ENCODE assay signal across 22 mouse cellular contexts in genomic region chr5:45876328-45876727, GRCm38 (mm10). TPM values are rescaled to one million over a fixed set of nuclear protein-coding genes. Genes with fewer than 3 reads are reported as not detected.
A peak's percentile ranks its signal among the peaks of the same experiment; 100 is the strongest.
DNase-seq lines count a peak whose midpoint lies in the region; ATAC-seq and TF ChIP-seq lines count a peak whose summit lies in the region.
"Had no signal": no experiment of that assay in that cellular context is flagged by ENCODE, and none has a peak within 500 bp of the region (broad histone marks: within the 10 kb centered on the region; RNA-seq: fewer than 3 reads in every experiment).

No protein-coding gene starts in this region.

- H3K9me3 ChIP-seq in CH12.LX (replicated peaks; ENCODE audit: low read length), result no peaks in the 10 kb centered on the region
- H3K9me3 ChIP-seq: embryonic facial prominence, embryonic 12.5 days; forebrain, embryonic 13.5 days; G1E; heart, embryonic 13.5 days; hindbrain, embryonic 13.5 days had no signal

- no peaks in the 10 kb centered on the region for H3K36me3 ChIP-seq in CH12.LX (replicated peaks in 1 of 2; ENCODE audit: control insufficient read depth in 1 of 2, insufficient read depth in 1 of 2, low read length in 1 of 2)
- H3K36me3 ChIP-seq: embryonic facial prominence, embryonic 12.5 days; G1E; heart, embryonic 13.5 days; hindbrain, embryonic 13.5 days had no signal

- no peak for TF ChIP-seq RAD21 in CH12.LX (IDR thresholded peaks at IDR 0.05; ENCODE audit: low read depth, low read length)

- peaks cover 7 to 15% of the 10 kb centered on the region in 2 experiments for H3K4me1 ChIP-seq in CH12.LX (ENCODE audit: control insufficient read depth in 1 of 2, insufficient read depth in 2 of 2)
- H3K4me1 ChIP-seq in lung, adult 2 months (ENCODE audit: control insufficient read depth, insufficient read depth, low read length), result no peaks in the 10 kb centered on the region
- H3K4me1 ChIP-seq: embryonic facial prominence, embryonic 12.5 days; forebrain, embryonic 13.5 days; hindbrain, embryonic 13.5 days had no signal

- TF ChIP-seq POLR2A in CH12.LX (IDR thresholded peaks at IDR 0.05; ENCODE audit: low read depth, low read length), result no peak
- no peak for TF ChIP-seq POLR2A in lung, adult 2 months (IDR thresholded peaks at IDR 0.05; ENCODE audit: borderline replicate concordance, extremely low read depth, low read depth, low read length)

- H3K27ac ChIP-seq in CH12.LX (ENCODE audit: insufficient read depth, low read depth), result 0 out of 2 replicates have a peak overlapping the region, but pooled peaks have one; percentile 4
- H3K27ac ChIP-seq: embryonic facial prominence, embryonic 12.5 days; forebrain, embryonic 13.5 days; heart, embryonic 13.5 days; hindbrain, embryonic 13.5 days; hindbrain, postnatal 0 days had no signal

- no peak for TF ChIP-seq CTCF in CH12.LX (conservative IDR thresholded peaks at IDR 0.05 in 1 of 2, IDR thresholded peaks at IDR 0.05 in 1 of 2; ENCODE audit: low read depth in 2 of 2, low read length in 2 of 2)
- no peak for TF ChIP-seq CTCF in lung, adult 2 months (IDR thresholded peaks at IDR 0.05; ENCODE audit: insufficient read depth, low read length)

- no peaks in the 10 kb centered on the region for H3K27me3 ChIP-seq in CH12.LX (replicated peaks)
- H3K27me3 ChIP-seq: embryonic facial prominence, embryonic 12.5 days; forebrain, embryonic 13.5 days; heart, embryonic 13.5 days; hindbrain, embryonic 13.5 days had no signal

- no peaks in the 10 kb centered on the region for H3K79me2 ChIP-seq in CH12.LX (replicated peaks; ENCODE audit: control insufficient read depth, extremely low read depth, insufficient read depth, poor library complexity, severe bottlenecking)

- TF ChIP-seq EP300 in CH12.LX (IDR thresholded peaks at IDR 0.05; ENCODE audit: low read length), result no peak

- H3K4me3 ChIP-seq in CH12.LX (replicated peaks in 1 of 3; ENCODE audit: low read depth in 2 of 3, low read length in 2 of 3, poor library complexity in 1 of 3), result no peak overlapping the region
- H3K4me3 ChIP-seq in lung, adult 2 months (replicated peaks; ENCODE audit: extremely low read depth, low read depth, low read length), result no peak overlapping the region
- H3K4me3 ChIP-seq: embryonic facial prominence, embryonic 12.5 days; forebrain, embryonic 13.5 days; heart, embryonic 13.5 days; hindbrain, embryonic 13.5 days had no signal

- dilution Hi-C loops in CH12.LX (cut with MboI; ENCODE audit: extremely low pct_ligation_motif_present, extremely low pct_unique_long_range_greater_than_20kb, low sequenced_read_pairs), result no loop called here

- peak; percentile 23 for DNase-seq in CH12.LX (ENCODE audit: extremely low read depth)
- DNase-seq in thymus, postnatal 10 days (ENCODE audit: low spot score in 2 of 2), result no peak
- DNase-seq in lung, adult 2 months, result no peak
- no peak for DNase-seq in embryo, embryonic 10.5 days (ENCODE audit: low spot score)
- DNase-seq: adrenal gland, postnatal 14 days; cerebellum, adult 2 months; cerebellum, postnatal 10 days; gastrocnemius, postnatal 25 days; heart, adult 11 months; heart, postnatal 36 days had no signal

- 87% methylated on average over 1 of the region's 1 CpGs for WGBS in lung, adult 2 months

- no peak overlapping the region for H3K9ac ChIP-seq in CH12.LX (ENCODE audit: insufficient read depth, low read depth)
- H3K9ac ChIP-seq: embryonic facial prominence, embryonic 12.5 days; forebrain, embryonic 13.5 days; forebrain, postnatal 0 days; heart, embryonic 13.5 days; hindbrain, embryonic 13.5 days had no signal

- in situ Hi-C loops in CH12.LX (cut with MboI; ENCODE audit: low pct_ligation_motif_present, low pct_unique_long_range_greater_than_20kb, low sequenced_read_pairs), result no loop called here

- no peak overlapping the region for H3K4me2 ChIP-seq in CH12.LX (ENCODE audit: insufficient read depth, low read depth, poor library complexity, severe bottlenecking)
- H3K4me2 ChIP-seq: embryonic facial prominence, embryonic 12.5 days; forebrain, embryonic 13.5 days; heart, embryonic 13.5 days; hindbrain, embryonic 13.5 days had no signal

- peak; percentile 90 for ATAC-seq in common myeloid progenitor, adult 5-6 weeks (replicated peaks; ENCODE audit: low read depth, poor library complexity, severe bottlenecking)
- peak; percentile 91 for ATAC-seq in megakaryocyte, adult 5-6 weeks (ENCODE audit: poor library complexity, severe bottlenecking)
- no peak for ATAC-seq in CD4-positive, CD25-positive, alpha-beta regulatory T cell, adult 4 months
- ATAC-seq: activated CD4-positive, CD25-positive, alpha-beta regulatory T cell, adult 4 months; forebrain, embryonic 13.5 days; forebrain, postnatal 0 days; hindbrain, postnatal 0 days; Patski had no signal

TF ChIP-seq in CH12.LX, 34 proteins besides CTCF, POLR2A, EP300 and RAD21:
- TF ChIP-seq MAX (IDR thresholded peaks at IDR 0.05; ENCODE audit: low read length), result no peak
- TF ChIP-seq ZC3H11A (IDR thresholded peaks at IDR 0.05; ENCODE audit: low read depth, low read length), result no peak
- no peak for TF ChIP-seq ZKSCAN1 (IDR thresholded peaks at IDR 0.05; ENCODE audit: borderline replicate concordance, low read depth, low read length)
- TF ChIP-seq MYC (IDR thresholded peaks at IDR 0.05; ENCODE audit: low read depth, low read length), result no peak
- TF ChIP-seq SIN3A (IDR thresholded peaks at IDR 0.05; ENCODE audit: low read length), result no peak
- TF ChIP-seq CHD1 (IDR thresholded peaks at IDR 0.05; ENCODE audit: low read depth, low read length), result no peak
- no peak for TF ChIP-seq ZNF384 (IDR thresholded peaks at IDR 0.05; ENCODE audit: low read depth, low read length)
- no peak for TF ChIP-seq MEF2A (IDR thresholded peaks at IDR 0.05; ENCODE audit: borderline replicate concordance, low read depth, low read length)
- TF ChIP-seq KAT2A (IDR thresholded peaks at IDR 0.05; ENCODE audit: insufficient replicate concordance, low read length), result no peak
- TF ChIP-seq TBP (conservative IDR thresholded peaks at IDR 0.05; ENCODE audit: low read depth, low read length), result no peak
- no peak for TF ChIP-seq JUN (IDR thresholded peaks at IDR 0.05; ENCODE audit: insufficient read depth, low read depth, low read length)
- no peak for TF ChIP-seq USF1 (IDR thresholded peaks at IDR 0.05; ENCODE audit: low read depth, low read length)

RNA-seq across cellular contexts. Expression of gene Lcorl, which starts 18.9 kb away (rescaled TPM):
- total RNA-seq in CH12.LX (2012; rRNA removed), result 3.8 and 5.8 TPM in 2 replicates
- total RNA-seq in CH12.LX (2014; rRNA removed), result 5.6 and 7.4 TPM in 2 replicates
- polyA plus RNA-seq in CH12.LX (2012; ENCODE audit: insufficient read length, low read depth), result 4.1 and 4.2 TPM in 2 replicates
- 31.7 and 42.3 TPM in 2 replicates for total RNA-seq in common myeloid progenitor, adult 5-6 weeks (2017)
- total RNA-seq in megakaryocyte, adult 5-6 weeks (2015), result 27.8 and 34.2 TPM in 2 replicates
- total RNA-seq in megakaryocyte, adult 5-6 weeks (2017), result 25.5 and 32.1 TPM in 2 replicates
- polyA plus RNA-seq in lung, adult 2 months (2012; rRNA removed), result 1.4 and 3.2 TPM in 2 replicates
- polyA plus RNA-seq in CD4-positive, CD25-positive, alpha-beta regulatory T cell, adult 4 months (2017; shearing (Covaris generic)), result 10 to 100 TPM; 13.1 to 18.5 TPM
